Mouse (Mus musculus) midbrain, embryonic 13.5 days (tissue): ENCODE measurements around the gene Zfp697. TPM values are rescaled to one million over a fixed set of nuclear protein-coding genes. Genes with fewer than 3 reads are reported as not detected.

ENCODE experiments used
- ATAC-seq: fragments of 200-750 bp; cut with Nextera tagmentation; 2 replicates; pipeline ENCODE4 v1.8.0; 2017; ENCODE audit warnings: mild to moderate bottlenecking, moderate TSS enrichment, moderate library complexity
- H3K27ac ChIP-seq: fragments of 300-500 bp; sonication (generic); 2 replicates; pipeline ENCODE4 v1.5.1; 2015; ENCODE audit warnings: inconsistent platforms, mild to moderate bottlenecking, moderate library complexity
- H3K27me3 ChIP-seq: fragments of 300-500 bp; sonication (generic); 2 replicates; pipeline ENCODE4 v1.6.1; 2015; ENCODE audit warnings: mild to moderate bottlenecking, inconsistent platforms
- H3K36me3 ChIP-seq: fragments of 300-500 bp; sonication (generic); 2 replicates; pipeline ENCODE4 v1.6.1; 2015; ENCODE audit warnings: mild to moderate bottlenecking, inconsistent platforms
- H3K4me1 ChIP-seq: fragments of 300-500 bp; sonication (generic); replicated peaks from 2 replicates; pipeline ENCODE4 v1.6.1; 2015; ENCODE audit warnings: inconsistent platforms
- H3K4me2 ChIP-seq: fragments of 300-500 bp; sonication (generic); replicated peaks from 2 replicates; pipeline ENCODE4 v1.6.1; 2015; ENCODE audit warnings: moderate library complexity, mild to moderate bottlenecking, inconsistent platforms
- H3K4me3 ChIP-seq: fragments of 300-500 bp; sonication (generic); replicated peaks from 2 replicates; pipeline ENCODE4 v1.5.1; 2015; ENCODE audit warnings: mild to moderate bottlenecking, inconsistent platforms
- H3K9ac ChIP-seq: fragments of 300-500 bp; sonication (generic); replicated peaks from 2 replicates; pipeline ENCODE4 v1.6.1; 2015; ENCODE audit warnings: mild to moderate bottlenecking, inconsistent platforms
- H3K9me3 ChIP-seq: fragments of 300-500 bp; sonication (generic); 2 replicates; pipeline ENCODE4 v1.6.1; 2016; ENCODE audit warnings: mild to moderate bottlenecking, inconsistent platforms
- WGBS: fragments of 180-500 bp; shearing (Covaris S2); methylation state at CpG from one replicate; pipeline ENCODE4 v1.1.7; 2015; 5-methylcytosine and 5-hydroxymethylcytosine counted together
- polyA plus RNA-seq: library from polyadenylated mRNA; unstranded; fragments of >200 nt; fragmentation: Nextera tagmentation; extraction: Ambion mirVana; gene quantifications from 2 replicates; pipeline ENCODE4 v1.2.1, GENCODE M21; 2015

Zfp697 gene
- polyA plus RNA-seq, 1 experiment from 2014 or later = 15.4 TPM

DNA sequence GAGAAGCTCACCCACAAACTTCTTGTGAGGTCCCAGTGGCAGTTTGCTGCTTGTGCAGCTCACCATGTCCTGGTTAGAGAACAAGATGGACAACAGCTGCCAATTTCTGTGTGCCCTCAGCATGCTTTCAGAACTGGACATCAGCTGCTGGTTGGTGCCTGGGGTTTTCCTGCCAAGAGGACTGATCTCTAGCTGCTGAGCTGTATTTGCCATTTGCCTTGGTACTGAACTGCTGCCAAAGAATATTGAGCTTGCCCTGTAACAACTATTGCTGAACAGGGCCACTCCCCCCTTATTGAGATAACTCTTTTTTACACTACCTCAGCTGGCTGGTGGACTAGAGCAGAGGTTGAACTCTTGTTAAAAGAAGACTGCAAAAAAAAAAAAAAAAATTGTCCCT is 381.9 kb downstream of the Zfp697 start:
- H3K9me3 ChIP-seq = no peaks in the 10 kb centered on the region
- no peaks in the 10 kb centered on the region for H3K36me3 ChIP-seq
- ATAC-seq = no peak

DNA sequence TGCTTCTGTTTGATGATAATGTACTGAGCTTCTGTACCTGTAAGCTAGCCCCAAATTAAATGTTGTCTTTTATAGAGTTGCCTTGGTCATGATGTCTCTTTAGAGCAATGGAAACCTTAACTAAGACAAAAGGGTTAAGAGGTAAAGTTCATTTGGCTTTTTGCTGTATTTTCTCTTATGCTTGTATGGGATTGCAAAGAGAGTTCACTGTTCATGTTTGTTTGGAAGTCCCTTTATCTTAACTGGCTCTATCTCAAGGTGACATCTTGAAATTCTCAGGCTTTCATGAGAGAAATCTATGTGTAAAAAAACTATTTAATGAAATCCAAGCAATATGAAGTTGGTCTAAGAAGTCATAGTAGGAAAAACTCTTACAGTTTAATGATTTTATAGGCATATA is 398.7 kb downstream of the Zfp697 start:
- Histone ChIP-seq H3K9ac (no peak overlapping the region), H3K27me3 (no peaks in the 10 kb centered on the region), H3K4me2 (no peak overlapping the region), H3K9me3 (no peaks in the 10 kb centered on the region), H3K4me3 (no peak overlapping the region), H3K27ac (no peak overlapping the region), H3K36me3 (no peaks in the 10 kb centered on the region), H3K4me1 (no peaks in the 10 kb centered on the region)
- no peak for ATAC-seq

More for the DNA sequence above, 381.9 kb downstream of the Zfp697 start:
- no peaks in the 10 kb centered on the region for H3K27me3 ChIP-seq
- no peak overlapping the region for H3K27ac ChIP-seq
- H3K4me3 ChIP-seq = no peak overlapping the region
- H3K4me2 ChIP-seq = no peak overlapping the region
- H3K4me1 ChIP-seq = no peaks in the 10 kb centered on the region
- no peak overlapping the region for H3K9ac ChIP-seq

DNA sequence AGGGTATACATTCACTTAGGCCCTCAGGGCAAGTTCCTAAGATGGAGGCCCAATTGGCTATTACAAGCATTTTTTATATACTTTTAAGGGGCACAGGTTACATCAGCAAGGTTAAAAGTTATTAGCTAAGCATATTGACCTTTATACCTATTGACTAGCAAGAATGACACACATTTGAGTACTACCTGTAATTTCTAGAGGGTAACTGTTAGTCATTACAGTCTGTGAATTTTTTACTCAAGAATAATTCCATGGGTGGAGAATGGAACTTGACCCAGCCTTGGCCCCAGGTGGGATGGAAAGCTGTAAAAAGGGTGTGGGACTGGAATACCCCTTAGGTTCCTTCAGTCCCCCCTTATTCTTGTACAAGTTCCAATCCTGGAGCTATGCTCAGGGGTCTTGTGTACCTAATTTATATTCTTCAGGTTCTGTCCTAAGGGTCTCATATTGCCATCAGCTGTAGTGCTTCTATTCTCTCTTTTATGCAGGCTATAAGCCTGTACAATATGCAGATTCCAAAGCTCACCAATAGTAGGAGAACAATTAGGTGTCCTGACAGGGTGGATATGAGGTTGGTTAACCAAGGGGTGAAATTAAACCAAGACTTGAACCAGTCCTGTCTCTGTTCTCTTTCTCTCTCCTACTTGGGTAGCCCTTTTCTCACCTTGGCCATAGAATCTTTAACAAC is 400.1 kb downstream of the Zfp697 start:
- H3K27me3 ChIP-seq = no peaks in the 10 kb centered on the region
- ATAC-seq = no peak
- H3K9me3 ChIP-seq = no peaks in the 10 kb centered on the region
- H3K27ac ChIP-seq = no peak overlapping the region
- no peak overlapping the region for H3K4me2 ChIP-seq
- no peak overlapping the region for H3K9ac ChIP-seq
- H3K36me3 ChIP-seq = no peaks in the 10 kb centered on the region
- no peak overlapping the region for H3K4me3 ChIP-seq
- no peaks in the 10 kb centered on the region for H3K4me1 ChIP-seq

GRCm38 (mm10) chr3:98786551-98786950 is 404.3 kb downstream of the Zfp697 start:
- H3K9ac ChIP-seq = no peak overlapping the region
- H3K27ac ChIP-seq = no peak overlapping the region
- 69% methylated on average over 2 of the region's 2 CpGs for WGBS
- no peaks in the 10 kb centered on the region for H3K9me3 ChIP-seq
- no peak for ATAC-seq
- H3K4me1 ChIP-seq = no peaks in the 10 kb centered on the region
- no peaks in the 10 kb centered on the region for H3K36me3 ChIP-seq
- H3K4me2 ChIP-seq = no peak overlapping the region
- no peaks in the 10 kb centered on the region for H3K27me3 ChIP-seq
- H3K4me3 ChIP-seq = no peak overlapping the region

Other genes with a start within 250 kb of the Zfp697 start
- not detected in 2 replicates for gene Adam30, start 221.8 kb upstream of the Zfp697 start, polyA plus RNA-seq
- not detected in 2 replicates for gene Reg4, start 160.3 kb upstream of the Zfp697 start, polyA plus RNA-seq
- 8.1 and 9.6 TPM in 2 replicates for gene Hmgcs2, start 102.0 kb upstream of the Zfp697 start, polyA plus RNA-seq
- gene Phgdh, start 42.5 kb upstream of the Zfp697 start, polyA plus RNA-seq = 170 and 190 TPM in 2 replicates
- 0.26 TPM in 1 of 2 replicates, not detected in the other for gene Gm4450, start 74.7 kb downstream of the Zfp697 start, polyA plus RNA-seq
- gene Hsd3b4, start 128.1 kb downstream of the Zfp697 start, polyA plus RNA-seq = not detected in 2 replicates
- gene Gm10681, start 206.3 kb downstream of the Zfp697 start, polyA plus RNA-seq = not detected in 2 replicates
- not detected in 2 replicates for gene Hsd3b5, start 247.8 kb downstream of the Zfp697 start, polyA plus RNA-seq